Mouse (Mus musculus) thymus, adult 18-20 months (tissue): ENCODE measurements around the gene Etnk1.

Experiments
- DNase-seq, 2 experiments: peaks; one replicate each; pipeline ENCODE4 v3.0.0; 2022; ENCODE audit warnings: mixed read lengths in 2 of 2

Gene Etnk1

DNA sequence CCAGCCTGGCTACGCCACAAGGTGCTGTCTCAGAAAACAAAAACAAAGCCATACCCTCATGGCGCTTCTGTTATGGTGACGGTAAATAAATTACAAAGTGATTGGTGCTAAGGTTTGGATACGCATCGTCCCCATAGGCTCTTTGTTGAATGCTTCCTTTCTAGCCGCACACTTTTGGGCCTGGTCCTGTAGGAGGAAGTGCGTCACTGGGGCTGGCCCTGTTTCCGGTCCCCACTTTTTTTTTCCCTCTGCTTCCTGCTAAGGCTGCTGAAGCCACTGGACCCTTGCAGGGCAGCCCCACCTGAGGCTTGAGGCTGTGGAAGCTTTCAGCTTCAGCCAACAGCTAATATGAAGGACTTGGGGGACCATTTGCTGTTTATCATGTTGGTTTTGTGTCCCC, 54.2 kb downstream of the Etnk1 start:
- DNase-seq: no peak

DNA sequence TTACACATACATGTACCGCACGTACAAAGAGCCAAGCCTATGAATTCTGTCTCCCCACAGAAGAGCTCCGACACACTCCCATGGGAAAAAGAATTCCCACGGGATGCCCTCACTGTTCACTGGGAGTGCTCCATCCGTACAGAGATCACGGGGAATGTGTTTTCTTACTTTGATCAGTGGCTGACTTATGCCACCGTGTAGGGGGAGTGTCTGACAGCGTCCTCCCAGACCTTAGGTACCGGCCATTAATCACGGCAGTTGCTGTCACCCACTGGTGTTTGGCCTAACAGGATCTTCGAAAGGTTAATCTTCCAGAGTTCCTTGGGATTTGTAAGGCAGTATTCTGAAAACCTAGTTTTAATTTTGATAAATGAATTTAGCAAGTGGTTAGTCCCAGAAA, 57.0 kb downstream of the Etnk1 start:
- DNase-seq: no peak

DNA sequence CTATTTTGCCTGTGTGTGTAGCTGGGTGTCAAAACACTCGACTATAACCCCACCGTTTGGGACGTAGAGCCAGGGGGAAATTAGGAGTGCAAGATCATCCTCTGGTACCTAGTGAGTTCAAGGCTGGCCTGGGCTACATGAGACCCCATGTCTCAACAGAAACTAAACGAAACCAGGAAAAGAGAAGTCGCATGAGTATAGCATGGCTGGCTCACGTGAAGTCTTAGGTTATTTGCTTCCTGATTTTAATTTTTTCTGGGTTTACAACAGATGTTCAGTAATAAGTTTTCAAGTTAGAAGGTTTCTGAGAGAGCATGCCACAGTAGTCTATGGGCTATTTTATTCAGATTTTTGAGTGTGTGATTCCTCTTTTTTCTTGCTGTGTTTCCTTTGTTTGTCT, 57.9 kb downstream of the Etnk1 start:
- DNase-seq: no peak

DNA sequence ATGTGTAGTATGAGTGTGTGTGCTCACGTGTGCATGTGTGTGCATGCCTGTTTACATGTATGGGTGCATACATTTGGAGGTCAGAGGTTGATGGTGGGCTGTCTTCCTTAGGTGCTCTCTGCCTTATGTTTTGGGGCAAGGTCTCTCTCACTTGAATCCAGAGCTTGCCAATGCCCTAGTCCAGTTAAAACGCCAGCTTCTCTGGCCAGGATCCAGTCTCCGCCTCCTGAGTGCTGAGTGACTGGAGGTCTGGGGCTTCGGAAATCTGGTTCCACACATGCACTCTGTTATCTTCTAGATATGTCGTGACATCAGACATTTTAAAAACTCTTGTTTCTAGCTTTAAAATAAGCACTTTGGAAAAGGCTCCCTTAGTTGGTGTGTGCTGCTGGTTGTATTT, 61.7 kb downstream of the Etnk1 start:
- no peak for DNase-seq

DNA sequence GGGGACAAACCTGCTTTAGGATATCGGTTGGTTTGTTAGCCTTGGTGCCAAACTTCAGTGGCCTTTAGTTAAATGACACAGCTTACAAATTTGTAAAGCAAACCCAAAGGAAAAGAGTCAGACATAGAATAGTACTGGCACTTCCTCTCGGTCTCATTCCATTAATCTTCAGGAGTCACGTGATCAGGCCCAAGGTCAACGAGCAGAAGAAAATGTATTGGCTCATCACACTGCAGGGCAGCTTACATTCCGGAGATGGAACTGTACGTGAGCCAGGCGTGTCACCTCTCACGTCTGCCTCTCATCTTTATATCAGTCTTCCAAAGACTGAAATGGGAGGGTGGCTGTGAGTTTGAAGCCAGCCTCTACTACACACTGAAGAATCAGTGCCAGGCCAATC, 62.9 kb downstream of the Etnk1 start:
- no peak for DNase-seq

DNA sequence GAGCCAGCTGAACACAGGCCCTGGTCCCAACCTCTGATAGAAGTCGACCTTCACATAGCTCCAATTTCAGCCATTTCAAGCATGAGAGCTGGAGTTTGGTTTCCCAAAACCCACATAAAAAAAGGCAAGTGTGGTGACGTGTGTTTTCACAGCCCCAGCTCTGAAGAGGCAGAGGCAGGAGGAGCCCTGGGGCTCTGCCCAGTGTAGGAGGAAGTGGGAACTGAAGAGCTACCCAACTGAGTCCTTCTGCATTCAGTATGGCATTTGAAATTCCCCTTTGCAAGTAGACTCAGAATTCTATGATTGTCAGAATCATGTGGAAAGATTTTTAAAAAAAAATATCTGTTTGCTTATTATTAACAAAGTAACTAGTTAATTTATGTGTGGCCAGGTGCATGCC, 63.9 kb downstream of the Etnk1 start:
- DNase-seq: no peak

DNA sequence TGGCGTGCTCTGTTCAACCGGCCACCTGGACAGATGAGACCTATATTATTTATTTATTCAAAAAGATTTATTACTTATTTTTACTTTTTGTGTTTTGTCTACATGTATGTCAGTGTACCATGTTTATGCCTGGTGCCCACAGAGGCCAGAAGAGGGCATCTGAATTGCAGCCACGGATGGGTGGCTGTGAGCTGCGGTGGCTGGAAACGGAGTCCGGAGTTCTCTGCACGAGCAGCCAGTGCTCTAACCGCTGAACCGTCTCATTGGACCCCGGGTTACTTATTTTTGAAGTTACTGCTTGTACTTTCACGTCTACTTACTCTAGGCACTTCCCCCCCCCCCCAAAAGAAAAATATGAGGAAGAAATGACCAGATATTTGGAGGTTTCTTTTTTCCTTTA, 65.7 kb downstream of the Etnk1 start:
- DNase-seq: no peak

DNA sequence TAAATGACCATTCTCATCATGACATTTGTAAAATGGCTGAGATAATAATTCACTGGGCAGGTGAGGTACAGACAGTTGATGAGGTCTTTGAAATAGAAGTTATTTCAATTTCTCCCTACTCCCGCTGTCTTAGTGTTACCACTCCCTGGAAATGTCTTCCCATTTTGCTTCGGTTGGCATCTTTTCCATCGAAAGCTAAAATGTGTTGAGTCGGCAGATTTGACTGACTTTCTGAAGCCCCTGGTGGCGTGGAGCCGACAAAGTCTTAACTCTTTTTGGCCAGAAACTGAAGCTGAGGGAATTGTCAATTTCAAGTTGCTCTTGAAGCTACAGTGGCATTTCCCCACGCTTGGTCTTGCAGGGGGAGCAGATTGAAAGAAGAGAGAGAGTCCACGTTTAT, 67.8 kb downstream of the Etnk1 start:
- DNase-seq: no peak

DNA sequence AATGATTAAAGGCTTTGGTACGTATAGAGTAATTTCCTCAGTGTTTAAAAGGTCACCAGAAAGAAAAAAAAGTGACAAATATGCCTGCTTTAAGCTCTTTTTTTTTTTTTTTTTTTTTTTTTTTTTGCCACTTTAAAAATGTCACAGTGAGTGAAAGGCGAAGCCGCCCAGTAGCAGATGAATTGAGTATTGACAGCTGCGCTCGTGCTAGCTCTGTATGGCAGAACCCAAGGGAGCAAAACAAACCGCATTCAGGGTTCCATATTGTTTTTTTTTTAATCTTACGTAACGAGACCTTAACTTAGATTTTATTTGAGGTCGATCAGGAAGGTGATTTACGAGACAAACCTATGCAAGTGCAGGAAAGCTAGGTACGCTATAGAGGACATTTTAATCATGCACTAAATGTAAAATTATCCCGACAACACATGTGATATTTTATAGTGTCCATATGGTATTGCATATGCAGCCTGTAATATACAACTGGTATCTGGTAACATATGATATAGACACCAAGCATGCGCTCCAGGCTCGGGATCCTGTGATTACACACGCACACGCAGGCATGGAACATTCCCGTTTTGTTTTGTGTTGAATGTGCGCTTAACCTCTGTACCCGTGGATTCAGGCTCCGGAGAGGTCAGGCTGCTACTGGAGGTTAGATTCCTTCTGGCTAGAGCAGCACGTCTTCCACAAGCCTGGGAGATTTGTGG, 72.5 kb downstream of the Etnk1 start:
- no peak for DNase-seq

DNA sequence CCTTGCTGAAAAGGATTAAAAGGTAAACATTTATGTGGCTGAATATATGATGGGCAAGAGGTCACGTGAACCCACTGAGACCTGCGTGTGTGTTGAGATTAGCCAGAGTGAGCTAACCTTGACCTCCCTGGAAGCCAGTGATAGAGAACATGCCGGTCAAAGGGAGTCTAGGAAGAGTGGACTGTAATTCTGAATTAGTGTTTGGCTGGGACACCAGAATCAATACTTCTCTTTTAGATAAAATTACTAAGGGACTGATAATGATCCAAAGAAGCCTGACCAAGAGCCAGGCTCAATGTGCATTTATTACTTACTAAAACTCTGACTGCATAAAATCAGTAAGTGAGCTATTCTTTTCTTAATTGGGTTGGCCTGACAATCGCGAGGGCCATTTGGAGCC, 76.2 kb downstream of the Etnk1 start:
- DNase-seq: no peak

DNA sequence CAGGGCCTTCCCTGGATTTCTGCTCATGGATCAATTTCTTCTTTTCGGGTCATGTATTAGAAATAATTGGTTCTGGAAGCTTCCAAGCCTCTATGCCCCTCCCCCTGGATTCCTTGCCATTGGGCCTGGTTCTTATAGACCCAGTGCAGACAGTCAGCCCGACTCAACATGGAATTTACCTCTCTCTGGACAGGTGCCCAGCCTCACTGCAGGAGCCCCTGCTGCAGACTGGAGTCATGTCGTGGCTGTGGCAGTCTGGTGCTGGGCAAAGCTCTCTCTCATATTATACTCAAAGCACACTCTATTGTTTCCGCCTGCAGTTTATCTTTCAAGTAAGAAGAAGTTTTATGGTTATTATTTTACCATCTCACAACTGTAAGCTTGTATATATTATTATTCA, 90.9 kb downstream of the Etnk1 start:
- no peak for DNase-seq

DNA sequence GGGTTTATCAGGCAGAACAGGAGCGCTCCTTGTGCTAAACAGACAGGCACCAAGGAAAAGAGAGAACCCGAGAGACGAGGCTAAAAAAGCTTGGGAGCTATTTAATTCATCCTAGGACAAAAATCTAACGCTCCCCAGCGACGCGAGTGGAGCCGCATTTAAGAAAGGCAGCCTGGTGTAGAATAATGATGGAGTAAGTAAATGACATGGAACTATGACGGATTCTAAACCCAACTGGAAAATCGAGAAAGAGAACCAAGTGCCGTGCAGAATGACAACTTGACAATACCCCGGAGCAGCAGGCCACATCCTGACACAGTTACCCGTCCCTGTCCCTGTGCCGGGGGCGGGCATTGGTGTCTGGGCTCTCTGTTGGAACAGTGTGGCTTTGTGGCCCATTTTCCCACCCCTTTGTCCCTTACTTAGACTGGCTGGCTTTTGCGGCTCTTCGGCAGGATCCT, 92.2 kb downstream of the Etnk1 start:
- DNase-seq: no peak

DNA sequence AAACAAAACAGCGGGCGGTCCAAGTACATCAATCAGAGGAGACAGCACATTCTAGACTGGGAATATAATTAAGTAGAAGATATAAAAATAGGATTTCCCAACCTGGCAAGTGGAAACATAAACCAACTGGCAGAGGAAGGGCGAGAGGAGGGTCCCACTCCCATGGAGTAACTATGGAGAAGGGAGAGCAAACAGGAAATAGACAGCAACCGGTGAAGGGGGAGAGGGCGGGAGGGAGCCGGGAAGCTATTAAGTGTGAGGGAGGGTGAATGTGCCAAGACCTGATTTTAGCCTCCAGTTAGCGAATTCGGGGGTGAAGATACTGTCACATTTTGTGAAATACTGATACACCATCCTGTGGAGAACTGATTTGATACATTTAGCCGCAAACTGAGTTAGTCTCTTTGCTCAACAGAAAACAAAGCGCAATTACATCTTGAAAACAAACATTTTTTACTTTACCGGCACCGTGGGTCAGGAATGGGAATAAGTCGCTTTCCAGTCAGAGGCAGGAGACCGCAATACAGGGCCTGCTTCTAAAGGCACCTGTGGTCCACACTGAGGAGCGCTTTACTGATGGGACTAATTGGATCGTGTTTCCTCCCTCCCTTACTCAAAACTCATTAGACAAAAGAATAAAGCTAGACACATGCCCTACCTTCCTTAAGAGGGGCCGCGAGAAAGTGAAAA, 93.0 kb downstream of the Etnk1 start:
- DNase-seq: no peak

DNA sequence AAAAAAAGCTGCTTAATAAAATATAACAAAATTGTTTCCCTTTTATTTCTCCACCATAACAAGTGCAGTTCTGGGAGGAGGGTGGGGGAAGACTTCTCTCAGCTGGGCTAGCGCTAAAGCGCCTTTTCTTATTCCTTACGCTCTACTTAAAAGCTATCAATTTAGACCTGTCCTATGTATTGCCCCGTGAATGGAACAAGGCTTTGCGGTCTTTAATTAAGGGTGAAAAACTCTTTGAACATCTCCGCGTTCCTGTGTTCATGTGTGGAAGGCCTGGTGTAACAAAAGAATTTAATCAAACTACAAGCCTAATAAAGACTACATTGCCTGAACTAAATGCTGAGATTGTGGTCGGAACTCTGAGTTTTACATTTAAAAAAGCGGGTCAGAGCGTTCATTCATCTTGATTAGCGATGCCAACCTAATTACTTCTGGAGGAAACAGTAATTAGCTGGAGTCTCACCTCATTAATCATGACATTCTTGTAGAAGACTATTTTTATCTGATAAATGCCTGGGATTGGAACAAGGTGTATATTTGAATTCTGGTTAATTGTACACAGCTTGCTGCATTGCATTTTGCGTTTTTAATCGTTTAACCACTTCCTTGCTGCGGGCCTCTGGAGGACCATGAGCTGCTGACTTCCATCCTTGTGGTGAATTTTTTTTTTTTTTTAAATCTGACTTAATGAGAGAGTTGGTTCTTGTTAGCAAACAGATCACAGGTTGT, 93.7 kb downstream of the Etnk1 start:
- DNase-seq: no peak

DNA sequence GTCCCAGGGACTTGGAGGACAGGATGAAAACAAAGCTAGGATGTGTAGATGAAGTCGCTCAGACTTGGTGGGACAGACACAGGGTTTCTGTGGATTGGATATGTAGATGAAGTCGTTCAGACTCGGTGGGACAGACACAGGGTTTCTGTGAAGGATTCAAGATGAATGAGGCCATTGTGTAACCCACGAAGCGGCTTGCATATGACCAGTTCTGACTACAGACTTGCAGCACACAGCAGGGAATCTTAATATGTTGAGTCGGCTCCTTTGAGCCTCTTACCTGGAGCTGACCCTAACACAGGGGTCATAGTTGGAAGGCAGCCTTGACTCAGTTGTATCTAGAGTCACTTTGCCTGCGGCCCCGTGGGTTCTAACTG, 94.3 kb downstream of the Etnk1 start:
- no peak for DNase-seq

DNA sequence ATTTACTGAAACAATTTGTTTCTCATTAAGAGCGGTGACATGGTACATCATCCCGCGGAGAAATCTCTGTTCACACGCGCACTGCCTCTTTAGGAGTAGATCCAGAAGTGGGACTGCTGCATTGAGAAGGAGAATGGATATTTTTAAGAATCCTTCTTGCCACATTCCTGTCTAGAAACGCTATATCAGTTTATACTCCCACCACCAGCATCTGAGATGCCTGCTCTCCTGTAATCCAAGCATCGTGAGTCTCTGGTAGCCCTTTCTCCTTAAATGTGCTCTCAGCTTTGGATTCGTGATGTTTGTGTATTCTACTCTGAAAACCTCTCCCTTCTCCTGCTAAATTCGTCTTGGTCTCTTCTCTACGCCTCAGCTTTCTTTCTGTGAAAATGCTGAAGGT, 98.5 kb downstream of the Etnk1 start:
- no peak for DNase-seq

DNA sequence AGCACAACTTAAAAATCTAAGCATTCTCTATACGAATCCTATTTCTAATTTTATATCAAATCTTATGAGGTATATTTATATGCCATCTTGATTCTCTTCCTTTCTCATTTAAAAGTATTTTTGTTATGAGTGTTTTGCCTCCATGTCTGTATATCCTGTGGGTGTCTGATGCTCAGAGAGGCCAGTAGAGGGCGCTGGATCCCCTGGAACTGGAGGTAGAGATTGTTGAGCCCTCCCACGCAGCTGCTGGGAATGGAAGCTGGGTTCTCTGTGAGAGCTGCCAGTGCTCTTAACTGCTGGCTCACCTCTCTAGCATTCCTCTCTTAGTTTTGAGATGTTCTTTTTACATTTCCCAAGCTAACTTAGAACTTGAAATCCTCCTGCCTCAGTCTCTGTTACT, 112.2 kb downstream of the Etnk1 start:
- DNase-seq: no peak
